Mouse (Mus musculus) right cerebral cortex, postnatal 4 days (tissue): ENCODE data around the gene Nfix.

Source experiments
- DNase-seq: peaks from one replicate; pipeline ENCODE4 v3.0.0-alpha.2; 2022

Nfix gene

DNA sequence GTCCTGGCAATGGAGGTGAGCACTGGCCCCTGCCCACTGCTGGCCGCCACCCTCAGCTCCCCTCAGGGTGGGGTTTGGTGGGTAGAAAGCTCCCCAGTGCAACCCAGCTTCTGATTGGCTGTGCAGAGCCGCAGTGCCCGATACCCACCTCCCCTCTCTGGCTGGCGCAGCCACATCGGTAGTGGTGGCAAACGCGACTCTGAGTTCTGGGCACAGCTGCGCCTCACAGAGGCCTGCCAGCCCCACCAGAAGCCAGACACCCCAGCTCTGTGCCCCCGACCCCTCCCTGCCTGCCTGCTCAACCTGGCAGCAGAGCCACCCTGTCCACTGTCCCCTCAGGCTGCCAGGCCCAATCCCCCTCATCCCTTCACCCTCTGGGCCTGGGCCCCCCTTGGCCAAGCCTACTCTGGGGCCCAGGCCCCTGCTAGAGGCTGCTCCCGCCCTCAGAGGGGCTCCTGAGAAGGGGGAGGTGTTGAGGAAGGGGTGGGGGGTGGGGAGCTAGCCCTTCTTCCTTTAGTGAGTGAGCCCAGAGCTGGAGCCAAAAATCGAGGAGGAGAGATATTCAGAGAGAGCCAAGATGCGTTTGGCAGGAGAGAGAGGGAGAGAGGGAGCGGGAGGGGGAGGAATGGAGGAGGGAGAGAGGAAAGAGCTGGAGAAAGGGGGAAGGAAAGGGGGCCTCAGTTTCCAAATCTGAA, 6.2 kb downstream of the Nfix start:
- peak; percentile 67 for DNase-seq

DNA sequence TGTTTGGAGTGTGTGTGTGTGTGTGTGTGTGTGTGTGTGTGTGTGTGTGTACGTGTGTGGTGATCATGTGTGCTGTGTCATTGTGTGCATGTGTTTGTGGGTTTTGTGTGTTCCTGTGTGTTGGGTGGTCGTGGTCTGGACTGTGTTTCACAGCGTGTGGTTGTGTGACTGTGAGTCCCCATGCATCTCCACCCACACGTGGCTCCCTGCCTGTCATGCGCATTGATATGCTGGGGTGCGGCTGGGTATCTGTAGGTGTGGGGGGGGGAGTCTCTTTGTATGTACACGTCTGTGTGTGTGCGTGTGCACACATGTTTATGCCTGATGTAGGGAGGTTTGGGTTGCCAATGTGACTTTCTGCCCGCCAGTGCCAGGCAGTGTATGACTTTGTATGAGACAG, 7.0 kb downstream of the Nfix start:
- DNase-seq: peak; percentile 35

DNA sequence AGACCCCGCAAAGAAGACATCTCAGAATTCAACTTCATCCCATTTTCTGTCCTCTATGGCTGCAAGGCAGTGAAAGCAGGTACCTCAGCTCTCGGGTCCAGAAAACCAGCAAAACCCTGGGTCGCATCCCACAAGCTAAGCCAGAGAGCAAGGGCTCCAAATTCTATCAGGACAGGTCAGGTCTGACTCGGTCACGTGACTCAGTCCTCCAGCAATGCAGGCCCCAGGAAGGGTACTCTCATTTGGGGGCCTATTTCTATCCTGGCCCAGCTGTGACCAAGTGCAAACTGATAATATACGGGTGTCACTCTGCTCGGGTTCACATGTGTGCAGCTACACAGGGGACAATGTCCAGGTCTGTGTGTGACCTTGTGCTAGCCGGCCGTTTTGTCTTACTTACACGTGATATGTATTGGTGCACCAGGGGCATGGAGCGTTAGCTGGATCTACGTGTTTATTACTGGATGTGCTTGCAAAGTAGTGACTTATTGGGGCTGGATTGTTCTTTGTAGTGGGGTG, 7.7 kb downstream of the Nfix start:
- DNase-seq: no peak

DNA sequence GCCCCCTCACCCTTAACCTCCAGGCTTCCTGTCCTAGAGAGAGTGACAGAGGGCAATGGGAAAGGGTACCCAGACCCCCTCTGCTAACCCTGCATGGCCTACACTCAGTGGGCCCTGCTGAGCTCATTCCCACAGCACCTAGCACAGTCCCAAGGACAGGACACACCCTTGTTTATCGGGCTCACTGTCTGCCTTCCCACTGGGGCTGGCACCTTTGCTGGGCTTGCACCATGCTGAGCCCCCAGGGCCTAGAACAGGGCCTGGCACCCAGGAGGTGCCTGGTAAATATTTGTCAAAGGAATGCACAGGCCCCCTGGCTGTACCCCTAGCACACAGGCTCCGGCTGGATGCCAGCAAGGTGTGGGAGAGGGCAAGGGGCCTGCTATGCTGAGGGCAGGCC, 9.6 kb downstream of the Nfix start:
- DNase-seq: no peak

DNA sequence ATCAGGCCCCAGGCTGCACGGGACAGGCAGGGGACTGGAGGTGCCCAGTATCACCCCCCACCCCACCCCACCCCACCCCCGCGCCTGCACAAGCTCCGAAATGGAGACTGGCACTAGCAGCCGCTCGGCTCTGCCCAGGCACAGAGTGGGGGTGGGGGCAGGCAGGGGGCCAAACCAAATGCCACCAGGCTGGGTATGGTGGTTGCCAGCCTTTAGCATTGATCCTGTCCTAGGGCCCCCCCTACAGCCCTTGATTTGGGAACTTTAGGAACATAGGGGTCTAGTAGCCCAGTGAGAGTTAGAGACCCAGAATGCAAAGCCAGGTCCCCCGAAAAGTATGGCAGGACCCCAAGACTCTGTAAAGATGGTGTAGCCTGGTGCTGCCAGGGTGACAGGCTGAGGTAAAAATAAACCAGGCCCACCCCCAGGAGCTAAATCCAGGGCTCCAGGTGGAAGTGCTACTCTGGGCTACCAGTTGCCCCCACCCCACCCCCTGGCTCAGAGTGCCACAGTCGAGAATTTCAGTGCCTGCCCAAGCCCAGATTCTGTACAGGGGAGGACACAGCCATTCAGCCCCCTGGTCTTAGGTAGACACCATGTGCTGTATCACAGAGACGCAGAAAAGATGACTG, 10.2 kb downstream of the Nfix start:
- DNase-seq: peak; percentile 67

DNA sequence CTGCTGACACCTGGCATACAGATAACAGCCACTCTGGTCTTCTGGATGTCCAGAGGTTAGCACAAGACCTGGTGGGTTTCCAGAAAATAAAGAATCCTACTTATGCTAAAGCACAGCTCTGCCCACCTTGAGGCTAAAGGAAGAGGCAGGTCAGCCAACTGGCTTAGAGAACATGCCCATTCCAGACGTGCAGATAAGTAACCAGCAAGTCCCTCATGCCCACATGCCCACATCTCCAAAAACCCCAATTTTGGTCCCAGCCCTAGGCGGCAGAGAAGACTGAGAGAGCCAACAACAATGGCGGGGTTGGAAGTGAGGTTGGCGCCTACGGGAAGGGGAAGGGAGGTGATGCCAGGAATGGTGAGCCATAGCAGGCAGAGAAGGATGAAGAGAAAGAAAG, 10.8 kb downstream of the Nfix start:
- no peak for DNase-seq

DNA sequence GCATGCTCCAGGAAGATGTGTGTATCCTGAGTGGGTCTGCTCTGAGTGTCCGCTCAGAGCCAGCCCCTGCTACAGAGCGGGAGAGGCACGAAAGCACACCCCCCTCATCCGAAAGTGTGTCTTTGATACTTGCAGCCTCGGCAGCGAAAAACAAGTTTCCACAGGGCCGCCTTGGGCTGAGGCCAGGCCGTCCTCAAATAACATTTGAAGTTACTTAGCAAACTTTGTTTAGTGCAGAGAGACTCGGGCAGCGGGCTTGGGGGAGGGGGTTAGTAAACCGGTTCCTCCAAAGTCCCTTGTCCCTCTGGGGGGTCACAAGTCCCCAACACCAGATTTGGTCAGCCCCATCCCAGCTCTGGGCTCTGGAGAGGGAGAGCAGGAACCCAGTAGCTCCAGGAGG, 11.2 kb downstream of the Nfix start:
- DNase-seq: peak; percentile 65

DNA sequence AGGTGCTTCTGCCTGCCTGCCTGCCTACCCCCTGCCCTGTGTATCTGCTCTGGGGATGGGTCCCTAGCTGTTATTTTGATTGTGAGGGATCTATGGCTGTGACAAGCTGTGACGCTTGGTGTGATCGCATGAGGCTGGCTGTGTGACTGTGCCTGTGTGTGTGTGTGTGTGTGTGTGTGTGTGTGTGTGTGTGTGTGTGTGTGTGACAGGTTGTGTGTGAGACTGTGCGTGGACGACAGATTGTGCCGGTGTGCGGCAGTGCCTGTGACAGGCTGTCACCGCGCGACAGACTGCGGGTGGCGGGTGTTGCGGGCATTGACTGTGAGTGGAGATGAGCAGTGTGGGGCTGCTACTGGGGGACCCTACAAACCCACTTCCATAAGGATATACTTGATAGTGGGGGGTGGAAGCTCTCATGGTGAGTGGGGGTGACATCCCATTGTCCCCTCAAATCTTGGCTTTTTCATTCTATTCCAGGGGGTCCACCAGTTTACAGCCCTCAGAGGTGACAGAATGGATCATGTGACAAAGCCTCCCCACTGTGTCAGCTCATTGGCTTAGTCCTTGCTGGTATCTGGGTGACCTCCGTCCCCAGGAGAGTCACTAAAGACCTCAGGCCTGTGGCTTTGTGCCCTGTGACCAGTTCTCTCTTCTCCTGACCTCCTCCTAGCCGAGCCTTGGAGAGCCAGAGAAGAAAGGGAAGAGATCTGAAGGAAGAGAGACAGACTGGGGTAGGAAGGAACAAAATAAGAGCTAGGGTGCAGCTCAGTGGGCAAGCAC, 12.4 kb downstream of the Nfix start:
- no peak for DNase-seq

DNA sequence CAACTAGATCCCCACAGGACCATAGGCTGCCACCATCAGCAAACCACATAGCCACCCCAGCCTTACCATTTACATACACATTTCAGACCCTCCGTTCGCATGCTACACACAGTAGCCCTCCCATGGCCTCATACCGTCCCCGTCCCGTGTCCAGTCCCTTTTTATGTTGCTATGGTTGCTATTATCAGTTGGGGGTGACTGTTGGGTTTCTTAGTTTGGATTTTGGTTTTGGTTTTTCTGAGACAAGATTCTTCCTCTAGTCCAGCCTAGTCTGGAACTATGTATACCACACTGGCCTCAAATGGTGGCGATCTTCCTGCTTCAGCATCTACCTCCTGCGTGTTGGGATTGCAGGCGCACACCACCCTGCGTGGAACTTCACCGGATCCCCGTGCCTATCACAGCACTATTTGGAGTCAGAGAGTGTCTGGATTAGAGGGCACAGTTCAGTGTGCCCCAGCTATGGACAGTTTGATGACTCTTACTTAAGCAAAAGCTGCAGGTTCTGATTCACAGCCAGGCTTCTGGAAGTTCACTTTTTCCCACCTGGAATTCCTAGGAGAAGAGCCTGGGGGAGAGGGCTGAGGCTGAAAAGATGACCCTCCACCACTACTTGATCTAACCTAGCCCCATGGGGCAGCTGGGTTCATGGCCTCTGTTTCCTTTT, 13.2 kb downstream of the Nfix start:
- no peak for DNase-seq

DNA sequence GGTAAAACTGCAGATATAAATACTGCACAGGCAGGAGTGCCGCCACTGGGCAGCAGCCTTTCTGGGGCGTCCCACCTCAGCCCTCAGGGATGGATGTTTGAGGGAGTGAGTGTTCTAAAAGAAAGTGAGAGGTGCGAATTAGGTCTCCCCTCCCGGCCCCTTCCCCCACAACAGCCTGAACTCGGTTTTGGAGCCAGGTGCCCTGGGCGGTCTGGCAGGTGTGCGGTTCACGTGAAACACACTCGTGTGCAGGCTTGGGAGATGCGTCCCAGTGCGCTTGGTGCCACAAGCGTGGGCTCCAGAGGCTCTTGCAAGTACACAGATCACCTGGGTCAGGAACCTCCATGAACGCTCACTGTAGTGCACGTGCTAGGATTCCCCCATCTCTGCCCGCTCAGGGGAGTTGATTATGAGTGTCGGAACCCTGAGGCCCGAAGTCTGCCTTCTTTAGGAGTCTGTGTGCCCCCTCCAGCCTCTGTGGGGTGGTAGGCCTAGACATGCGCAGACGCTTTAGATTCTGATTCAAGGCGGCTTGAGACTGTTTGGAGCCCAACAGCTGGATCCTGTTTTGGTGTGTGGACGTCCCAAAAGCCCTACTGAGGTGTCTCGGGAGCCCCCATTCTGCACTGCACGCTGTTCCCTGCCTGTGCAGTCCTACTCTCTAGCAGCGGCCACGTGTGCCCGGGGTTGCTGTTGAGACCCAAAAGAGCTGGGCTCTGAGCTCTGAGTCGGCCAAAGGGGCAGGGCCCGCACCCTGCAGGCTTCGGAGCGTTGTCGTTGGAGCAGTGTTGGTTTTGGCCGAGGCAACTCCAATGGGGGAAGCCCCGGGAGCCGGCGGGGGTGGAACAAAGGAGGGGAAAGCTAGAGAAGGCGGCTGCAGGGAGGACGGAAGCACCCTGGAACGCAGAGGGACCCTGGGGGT, 14.1 kb downstream of the Nfix start:
- no peak for DNase-seq

DNA sequence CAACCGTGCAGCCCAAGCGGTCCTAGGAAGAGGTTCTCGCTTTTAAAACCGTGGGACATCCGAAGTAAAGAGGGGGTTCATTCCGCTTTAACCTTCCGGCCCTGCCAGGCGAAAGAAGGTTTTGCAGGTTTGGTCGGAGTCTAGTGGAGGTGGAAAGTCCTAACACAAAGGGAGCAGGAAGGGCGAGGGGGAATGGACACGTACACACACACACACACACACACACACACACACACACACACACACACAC, 14.7 kb downstream of the Nfix start:
- no peak for DNase-seq

DNA sequence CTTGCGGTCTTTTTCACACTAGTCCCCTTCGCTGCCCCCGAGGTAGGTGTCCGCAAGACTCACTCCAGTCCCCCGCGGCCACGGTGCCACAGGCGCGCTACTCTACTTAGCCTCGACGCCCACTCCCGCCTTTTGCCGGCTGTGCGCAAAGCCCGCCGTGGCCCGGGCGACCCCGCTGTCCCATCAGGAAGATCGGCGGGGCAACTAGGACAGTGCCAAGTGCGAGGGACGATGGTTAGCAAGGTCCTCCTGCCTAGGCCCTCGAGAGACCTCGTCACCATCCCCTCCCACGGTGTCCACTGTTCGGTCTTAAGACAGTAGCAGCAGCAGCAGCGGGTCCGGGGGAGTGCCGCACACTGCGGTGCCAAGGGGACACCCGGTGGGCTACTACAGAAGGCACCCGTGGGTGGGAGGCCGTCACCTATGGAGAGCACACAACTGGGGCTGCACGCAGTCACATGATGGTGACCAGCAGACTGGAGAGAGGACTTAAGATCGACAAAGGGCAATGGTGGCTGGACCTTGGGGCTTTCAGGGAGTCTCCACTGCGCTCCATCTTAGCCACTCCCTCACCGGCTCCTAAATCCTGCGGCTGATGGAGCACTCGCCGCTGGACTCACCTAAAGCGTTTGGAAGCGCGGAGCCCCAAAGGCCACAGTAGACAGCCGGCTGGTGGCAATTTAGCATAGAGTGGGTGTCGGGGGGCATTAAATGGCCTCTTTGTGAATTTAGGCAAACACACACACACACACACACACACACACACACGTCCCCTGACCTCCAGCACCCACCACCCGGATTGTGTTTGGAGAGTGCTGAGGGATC, 15.3 kb downstream of the Nfix start:
- DNase-seq: no peak

DNA sequence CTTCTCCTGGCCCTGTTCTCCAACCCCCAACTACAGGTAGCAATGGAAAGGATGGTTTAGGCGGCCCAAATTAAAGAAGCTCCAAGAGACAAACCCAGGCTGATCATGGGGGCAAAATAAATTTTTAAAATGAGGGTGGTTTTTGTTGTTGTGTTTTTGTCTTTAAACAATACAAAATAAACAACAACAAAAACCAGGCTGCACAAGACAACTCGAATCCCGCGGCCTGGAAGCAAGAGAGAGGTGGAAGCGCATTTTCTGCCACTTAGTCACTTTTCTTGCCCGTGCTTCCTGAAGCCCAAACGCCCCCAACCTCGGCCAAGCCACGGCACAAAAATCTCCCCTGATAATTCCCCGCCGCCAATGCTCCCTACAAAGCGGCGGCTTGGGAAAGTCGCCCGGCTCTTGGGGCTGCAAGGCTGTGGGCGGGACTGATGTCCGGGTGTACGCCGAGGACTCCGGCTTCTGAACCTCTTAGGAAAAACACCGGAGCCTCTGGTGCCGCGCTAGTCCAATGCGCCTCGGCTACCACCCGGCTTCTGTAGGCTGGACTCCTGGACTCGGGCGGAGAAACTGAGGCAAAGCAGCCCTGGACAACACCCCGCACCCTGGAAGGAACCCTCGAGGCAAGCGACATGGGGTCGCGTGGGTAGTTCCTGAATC, 16.1 kb downstream of the Nfix start:
- no peak for DNase-seq

DNA sequence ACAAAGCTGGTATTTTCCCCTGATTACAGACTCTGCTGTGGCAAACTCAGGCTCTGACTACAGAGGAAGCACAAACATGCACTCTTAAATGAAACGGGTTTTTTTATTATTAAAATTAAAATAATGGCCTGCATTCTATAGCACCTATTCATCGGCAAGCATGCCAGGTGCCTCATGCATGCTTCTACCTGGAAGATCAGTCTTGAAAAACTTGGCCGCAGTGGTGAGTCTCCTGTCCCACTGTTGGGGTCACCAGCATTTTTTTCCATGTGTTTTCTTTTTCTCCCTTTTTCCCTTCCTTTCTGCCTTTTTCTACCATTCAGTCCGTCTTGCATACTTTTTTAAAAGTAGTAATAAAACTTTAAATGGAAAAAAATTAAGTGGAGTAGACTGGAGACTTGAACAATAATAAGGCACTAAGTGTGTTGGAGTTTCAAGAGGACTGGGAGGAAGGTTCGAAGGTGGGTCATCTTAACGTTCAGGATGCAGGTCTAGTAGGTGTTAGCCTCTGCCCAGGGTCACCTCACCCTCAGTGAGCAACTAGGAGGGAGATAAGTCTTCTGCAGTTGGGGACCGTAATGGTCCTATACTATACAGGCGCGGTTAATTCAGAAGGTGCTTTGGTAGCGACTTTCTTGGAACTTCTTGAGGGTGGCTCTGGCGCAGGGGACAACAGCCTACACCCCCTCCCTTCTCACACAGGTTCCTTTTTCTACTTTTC, 16.8 kb downstream of the Nfix start:
- no peak for DNase-seq

DNA sequence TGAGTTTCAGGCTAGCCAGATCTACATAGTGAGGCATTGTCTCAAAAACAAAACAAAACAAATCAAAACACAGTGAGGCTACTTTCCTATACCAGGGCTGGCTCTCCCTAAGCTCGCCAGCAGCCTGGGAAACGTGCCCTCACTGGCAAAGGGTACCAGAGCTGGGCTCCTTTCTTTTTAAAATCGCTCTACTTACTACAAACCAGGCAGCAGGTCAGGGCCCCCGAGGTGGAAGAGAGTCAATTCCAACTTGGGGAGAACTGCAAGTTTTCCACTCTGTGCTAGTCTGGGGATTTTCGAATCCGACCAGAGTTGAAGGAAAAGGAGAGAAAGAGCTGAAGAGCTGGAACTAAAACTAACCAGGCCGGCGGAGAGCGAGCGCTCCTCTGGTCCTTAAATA, 17.5 kb downstream of the Nfix start:
- DNase-seq: no peak

DNA sequence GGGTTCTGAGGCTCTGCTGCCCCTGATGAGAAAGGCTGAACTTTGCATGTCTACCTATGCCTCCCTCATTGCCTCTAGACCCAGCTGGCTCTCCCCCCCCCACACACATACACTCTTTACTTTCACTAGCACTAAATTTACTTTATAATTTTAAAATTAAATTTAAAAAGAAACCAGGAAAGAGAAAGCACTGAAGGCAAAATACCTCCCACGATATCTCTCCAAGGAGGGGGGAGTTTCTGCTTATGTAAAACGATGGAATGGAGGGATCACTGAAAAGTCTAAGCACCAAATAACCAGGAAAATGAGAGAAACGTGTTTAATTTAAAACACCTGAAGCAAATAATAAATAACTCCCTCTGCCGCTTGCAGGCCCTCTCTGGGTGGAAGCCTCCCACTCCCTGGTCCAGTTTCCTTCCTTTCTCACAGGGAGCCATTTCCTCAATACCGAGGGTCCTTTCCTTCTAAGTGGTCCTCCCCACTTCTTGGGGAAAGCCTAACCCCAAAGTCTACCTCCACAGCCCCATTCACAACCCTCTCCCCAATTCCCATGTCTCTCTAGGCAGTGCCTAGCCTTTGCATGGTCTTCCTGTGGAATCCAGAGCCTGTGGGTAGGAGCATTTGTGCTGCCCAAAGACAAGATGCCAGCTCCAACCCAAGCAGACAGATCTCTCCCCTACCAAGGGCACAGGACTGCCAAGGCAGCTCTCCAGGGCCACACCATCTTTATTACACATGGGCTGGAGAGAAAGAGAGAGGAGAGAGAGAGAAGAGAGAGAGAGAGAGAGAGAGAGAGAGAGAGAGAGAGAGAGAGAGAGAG, 18.2 kb downstream of the Nfix start:
- no peak for DNase-seq

DNA sequence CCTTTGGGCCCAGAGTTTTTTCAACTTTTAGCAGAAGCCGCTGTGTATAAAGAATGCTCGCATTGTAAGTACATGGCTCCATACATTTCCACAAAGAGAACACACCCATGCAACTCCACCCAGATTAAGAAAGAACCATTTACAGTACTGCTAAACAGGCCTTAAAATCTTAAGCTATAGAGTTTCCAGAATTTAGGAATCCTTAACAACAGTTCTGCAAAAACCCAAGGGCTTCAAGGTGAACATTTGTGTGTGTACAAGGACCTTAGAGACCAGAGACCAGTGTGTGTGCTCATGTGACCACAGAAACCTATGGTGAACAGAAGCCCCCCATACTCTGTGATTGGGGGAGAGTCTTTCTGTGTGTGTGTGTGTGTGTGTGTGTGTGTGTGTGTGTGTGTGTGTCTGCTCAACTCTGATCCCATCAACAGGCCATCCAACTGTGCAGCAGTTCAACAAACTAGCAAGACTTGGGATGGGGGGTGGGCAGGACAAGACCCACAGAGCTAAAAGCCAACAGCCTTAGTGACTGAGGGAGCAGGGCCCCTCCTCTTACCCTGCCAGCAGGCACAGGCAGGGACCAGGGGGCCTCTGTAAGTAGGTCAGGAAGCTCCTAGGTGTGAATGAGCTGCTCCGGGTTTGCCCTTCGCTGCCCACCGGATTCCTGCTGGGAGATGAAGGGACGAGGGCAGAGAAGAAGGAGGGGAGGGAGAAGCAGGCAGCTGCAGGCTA, 19.0 kb downstream of the Nfix start:
- DNase-seq: no peak

DNA sequence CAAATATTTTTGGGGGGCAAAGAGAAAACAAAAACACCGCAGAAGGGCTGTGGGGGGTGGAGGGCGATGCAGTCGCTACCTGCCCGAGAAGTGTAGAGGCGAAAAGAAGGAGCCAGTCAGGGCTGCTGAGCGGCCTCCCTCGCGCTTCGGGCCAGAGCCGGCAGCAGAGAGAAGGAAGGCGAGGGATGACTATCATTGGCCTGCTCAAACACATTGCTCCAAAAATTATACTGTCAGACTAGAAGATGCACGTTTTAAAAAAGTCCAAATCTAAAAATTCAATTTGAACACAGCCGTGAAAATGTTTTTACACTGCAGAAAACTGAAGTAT, 20.0 kb downstream of the Nfix start:
- no peak for DNase-seq
